Mouse (Mus musculus) layer of hippocampus, postnatal 36 days (tissue): ENCODE results near the gene Srpk2. TPM values are rescaled to one million over a fixed set of nuclear protein-coding genes. Genes with fewer than 3 reads are reported as not detected.
"Not testable (repeated sequence)": the region's sequence is repeated elsewhere in the genome, so short reads cannot be mapped to it uniquely, and the experiment has no call there.

ENCODE experiments used
- DNase-seq, 2 experiments: peaks; one replicate each; pipeline ENCODE4 v3.0.0; 2022
- total RNA-seq, 2 experiments: library from RNA; stranded (reverse); gene quantifications; 2 replicates each; pipeline ENCODE4 v1.2.3; 2021

Srpk2 gene
- total RNA-seq, 2 experiments from 2014 or later: 155 to 160 TPM

DNA sequence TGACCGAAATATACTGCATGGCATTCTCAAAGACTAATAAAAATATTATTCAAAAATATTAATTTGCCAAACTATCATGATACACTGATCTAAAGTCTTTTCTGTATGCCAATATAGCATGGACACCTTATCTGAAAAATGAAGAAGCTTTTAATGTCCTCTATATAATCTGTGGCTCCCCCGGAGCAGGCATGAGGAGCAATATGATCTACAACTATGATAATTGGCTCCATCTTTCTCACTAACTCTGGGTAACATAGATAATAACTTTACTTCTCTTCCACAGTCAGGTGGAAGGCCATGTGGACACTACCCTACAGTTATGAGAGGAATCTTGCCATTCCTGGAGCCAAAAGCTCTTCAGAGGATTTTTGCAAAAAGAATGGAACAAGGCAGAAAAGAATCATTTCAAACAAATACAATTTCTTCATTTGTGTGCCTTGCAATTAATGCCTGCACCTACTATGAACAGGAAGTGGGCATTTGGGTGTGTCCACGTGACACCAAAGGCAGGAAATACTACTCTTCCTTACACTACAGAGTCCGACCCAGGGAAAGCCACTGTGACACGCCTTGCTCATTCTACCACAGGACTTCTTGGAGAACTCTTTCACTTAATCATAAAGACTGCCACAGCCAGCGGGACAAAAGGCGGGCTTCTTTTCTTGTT, 80.2 kb downstream of the Srpk2 start:
- DNase-seq: no peak

DNA sequence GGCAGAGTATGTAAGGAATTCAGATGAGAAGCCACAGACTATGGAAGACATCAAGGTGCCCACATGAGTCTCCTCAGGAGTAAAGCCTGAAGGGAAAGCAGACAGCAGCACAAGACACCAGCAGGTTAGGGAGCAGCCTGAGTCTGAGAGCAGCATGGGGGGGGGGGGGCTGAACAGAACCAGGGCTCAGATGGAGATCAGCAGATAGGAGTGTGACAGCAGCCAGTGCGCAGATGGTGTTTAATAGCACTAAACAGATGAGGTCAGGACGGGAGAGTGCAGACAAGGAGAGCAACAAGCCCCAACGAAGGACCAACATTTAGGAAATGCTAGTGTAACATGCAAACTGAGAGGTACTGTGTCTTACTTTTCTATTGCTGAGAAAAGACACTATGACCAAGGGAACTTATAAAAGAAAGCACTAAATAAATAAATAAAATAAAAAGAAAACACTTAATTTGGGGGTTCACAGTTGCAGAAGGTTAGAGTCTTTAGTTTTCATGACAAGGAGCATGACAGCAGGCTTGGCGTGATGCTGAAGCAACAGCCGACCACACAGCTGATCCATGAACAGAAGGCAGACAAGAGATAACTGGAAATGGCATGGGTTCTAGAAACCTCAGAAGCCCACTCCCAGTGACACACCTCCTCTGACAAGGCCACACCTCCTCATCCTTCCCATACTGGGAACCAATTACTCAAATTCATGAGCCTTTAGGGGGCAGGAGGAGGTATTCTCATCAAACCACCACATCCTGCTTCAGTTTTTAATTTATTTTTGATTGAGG, 84.5 kb downstream of the Srpk2 start:
- no peak for DNase-seq

DNA sequence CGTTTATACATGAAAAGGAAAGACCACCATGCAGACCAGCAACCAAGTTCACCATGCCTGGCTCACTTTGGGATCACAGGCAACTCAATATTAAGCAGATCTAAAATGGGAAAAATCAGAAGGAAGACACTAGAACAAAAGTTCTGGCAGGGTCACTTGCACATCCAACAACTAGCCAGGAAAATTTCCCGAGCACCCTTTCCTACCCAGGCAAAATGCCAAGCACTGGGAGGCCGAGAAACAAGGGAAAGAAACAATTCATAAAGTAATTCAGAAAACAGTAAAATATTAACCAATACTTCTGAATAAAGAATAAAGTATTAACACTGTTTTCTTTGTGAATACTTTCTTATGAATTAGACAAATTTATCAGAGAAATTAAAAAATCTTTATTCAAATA, 85.2 kb downstream of the Srpk2 start:
- no peak for DNase-seq

DNA sequence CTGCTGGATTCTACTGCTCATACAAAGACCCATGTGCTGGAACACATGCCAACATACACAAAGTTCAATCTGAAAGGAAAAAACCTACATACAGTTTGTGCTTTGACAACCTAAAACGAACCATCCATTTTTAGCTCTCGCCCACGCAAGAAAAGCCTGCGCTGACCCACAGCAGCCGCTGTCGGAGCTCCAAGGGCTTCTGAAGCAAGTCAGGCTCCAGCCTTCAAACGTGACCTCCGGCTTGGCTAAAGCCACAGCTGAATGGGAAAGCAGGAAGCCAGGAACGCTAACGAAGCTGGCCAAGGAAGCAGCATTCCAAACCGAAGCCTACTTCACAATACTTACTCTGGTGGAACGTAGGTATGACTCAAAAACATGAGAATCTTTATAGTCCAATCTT, 85.9 kb downstream of the Srpk2 start:
- DNase-seq: no peak

DNA sequence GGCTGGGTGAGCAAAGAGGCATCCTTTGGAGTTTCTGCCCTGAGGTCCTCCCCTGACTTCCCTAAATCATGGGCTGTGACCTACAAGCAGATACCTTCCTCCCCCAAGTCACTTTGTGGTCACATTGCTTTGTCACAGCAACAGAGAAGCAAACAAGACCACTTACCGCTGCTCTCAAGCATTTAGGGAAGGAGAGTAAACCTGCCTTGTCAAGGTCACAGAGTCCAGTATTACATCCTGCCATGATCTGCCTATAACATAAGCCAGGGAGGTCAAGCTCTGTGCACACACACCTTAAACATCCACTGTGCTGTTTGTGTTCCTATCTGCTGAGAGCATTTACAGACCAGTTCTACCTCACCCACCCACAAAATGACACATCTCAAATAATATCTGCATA, 86.4 kb downstream of the Srpk2 start:
- DNase-seq: no peak

DNA sequence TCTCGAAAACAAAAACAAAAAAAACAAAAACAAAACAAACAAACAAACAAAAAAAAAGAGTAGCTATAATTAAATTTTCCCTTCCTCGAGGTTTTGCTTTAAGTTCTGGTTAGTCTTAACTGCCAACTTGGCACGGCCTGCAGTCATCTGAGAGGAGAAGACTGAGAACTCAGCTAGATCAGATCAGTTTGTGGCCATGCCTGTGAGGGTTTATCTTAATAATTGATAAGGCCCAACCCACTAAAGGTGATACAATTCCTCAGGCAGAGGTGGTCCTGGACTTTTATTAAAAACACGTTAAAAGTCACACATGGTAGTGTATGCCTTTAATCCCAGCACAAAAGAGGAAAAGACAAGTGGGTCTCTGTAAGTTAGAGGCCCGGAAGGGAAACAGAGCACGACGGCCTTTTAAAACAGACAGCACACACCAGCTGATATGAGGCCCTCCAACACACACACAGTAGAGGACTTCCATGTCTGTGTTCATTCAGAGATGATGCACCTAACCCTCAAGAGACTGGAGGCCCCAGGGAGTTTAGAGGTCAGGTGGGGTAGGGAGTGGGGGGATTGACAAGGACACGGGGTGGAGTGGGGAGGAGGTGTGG, 87.1 kb downstream of the Srpk2 start:
- DNase-seq: no peak

DNA sequence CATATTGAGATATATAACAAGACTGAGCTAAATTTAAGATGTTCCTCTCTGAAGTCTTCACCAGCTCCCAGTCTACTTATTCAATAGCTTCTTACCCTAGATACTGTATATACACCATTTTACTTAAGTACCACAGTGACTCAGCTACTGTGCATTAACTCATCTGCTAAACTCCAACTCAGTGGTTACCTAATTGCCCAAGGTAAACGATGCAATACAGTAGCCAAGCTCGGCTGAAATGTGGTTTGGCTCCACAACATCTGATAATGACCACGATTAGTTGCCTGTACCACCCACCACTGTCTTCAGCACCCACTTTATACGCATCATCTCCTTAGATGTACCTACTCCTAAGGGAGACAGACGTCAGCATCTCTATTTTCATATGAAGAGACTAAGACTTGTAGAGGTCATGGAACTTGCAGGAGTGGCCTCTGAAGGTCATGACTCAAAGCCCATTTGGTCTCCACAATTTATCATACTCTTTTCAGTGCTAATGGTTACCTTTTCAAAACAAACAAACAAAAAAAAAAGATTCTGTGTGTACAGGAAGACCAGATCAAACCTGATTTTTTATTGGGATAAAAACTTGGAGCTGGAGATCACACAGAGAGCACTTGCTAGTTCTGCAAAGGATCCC, 88.0 kb downstream of the Srpk2 start:
- DNase-seq: no peak

DNA sequence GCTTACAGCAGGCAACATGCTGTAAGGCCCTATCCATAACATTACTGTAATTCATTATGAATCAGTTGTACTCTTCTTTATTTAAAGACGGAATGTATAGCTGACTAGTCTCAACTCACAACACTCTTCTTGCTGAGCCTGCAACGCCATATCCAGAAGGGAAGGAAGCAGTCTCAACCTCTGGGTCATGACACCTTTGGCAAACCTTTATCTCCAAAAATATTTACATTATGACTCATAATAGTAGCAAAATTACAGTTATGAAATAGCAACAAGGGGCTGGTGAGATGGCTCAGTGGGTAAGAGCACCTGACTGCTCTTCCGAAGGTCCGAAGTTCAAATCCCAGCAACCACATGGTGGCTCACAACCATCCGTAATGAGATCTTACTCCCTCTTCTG, 94.1 kb downstream of the Srpk2 start:
- DNase-seq: not testable (repeated sequence)

DNA sequence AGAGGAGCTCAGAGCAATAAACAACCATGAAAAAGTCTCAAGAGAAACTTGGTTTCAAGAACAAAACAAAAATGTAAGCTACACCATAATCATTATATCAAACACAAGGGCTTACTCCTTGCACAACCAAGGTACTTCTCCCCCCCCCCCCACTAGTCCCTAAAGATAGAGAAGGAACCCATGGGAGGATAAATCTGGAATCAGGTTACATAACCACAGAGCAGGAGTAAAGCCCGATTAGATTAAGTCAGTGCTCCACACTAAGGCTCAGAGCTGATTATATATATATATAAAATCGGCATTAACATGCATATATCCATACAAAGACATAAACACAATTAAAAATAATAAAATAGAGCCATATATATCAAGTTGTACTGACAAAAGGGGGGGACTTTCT, 96.8 kb downstream of the Srpk2 start:
- DNase-seq: no peak

DNA sequence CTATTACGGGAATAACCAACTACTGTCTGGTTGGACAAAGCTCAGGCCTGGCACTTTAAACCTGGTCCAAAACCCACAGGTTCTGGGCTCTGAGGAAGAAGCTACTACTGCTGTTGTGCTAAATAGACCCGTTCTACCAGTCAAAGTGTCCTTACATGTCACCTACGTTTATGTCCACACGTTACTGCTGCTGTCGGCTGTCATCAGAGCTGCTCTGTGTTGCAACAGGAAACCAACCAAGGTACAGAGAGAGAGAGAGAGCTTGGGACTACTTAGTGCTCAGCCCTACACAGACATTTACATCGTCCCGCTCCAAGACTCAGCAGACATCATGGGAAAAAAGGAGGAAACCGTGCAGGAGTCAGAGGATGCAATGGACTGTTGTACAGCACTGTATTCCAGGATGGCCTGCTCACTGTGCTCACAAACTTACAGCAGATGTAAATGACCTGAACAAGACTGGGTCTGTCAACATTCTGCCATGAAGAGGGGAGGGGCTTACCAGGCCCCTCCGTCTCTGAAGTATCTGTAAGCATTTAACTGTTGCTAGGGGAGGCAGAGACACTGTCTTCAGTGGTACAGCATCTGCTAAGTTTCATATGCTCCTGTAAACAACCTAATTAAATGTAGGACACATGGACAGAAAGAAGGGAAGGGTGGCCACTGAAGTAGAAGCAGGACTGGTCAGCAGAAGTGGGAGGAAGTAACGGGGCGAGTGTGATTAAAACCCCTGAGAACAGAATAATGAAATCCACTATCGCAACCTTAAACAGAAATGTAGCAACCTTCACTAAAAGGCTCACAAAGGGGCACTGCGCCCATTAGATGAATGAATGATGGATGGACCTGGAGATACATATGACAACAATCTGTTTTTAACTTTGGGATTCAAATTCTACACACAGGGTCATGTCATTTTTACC, 97.6 kb downstream of the Srpk2 start:
- no peak for DNase-seq

DNA sequence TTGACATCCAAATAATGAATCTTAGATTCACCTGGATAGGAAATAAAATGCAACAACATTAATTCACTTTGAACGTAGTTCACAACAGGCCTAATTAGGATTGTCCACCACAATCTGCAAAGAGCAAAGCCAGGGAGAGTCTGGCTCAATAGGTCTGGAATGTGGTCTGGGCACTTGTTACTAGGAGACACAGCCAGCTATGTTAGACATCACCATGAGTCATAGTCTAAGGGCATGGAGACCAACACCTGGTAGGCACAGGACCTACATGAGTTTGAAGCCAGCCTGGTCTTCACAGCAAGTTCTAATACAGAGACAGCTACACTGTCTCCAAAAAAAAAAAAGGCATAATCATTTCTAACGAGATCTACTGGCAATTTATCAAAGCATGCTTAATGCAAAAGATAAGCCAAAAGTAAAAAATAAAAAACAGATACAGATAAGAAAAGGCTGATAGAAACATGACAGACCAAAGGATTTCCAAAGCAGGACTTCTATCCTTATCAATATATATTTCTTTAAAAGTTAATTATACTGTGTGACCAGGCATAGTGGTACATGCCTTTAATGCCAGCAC, 102.8 kb downstream of the Srpk2 start:
- DNase-seq: no peak

DNA sequence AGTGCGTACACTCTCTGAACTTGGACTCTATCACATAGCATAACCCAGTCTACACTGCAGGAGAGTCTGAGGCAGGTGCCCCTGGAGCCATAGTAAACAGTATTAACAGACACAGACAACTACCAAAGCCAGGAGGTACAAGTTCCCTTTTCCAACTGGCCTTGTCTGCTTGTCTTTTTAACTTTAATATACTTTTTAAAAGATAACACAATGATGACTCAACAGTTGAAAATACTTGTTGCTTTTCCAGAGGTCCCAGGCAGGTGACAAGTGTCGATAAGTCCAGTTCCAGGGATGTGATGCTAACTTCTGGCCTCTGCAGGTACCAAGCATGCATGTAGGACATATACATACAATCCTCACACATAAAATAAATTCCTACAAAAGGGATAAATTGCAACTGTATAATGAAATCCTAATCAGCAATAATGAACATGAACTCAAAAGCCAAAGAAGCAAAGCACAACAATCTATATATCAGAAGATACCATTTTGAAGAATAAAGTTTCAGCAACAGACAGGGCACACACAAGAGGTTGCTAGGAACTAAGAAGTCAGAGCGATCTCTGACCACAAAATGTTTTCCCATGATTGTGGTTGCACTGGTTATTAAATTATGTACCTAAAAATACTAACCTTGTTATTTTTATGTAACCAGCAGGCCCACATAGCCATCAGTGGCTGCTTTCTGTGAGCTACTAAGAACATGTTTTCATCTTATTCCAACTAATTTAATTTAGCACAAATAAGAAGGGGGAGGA, 105.1 kb downstream of the Srpk2 start:
- no peak for DNase-seq

DNA sequence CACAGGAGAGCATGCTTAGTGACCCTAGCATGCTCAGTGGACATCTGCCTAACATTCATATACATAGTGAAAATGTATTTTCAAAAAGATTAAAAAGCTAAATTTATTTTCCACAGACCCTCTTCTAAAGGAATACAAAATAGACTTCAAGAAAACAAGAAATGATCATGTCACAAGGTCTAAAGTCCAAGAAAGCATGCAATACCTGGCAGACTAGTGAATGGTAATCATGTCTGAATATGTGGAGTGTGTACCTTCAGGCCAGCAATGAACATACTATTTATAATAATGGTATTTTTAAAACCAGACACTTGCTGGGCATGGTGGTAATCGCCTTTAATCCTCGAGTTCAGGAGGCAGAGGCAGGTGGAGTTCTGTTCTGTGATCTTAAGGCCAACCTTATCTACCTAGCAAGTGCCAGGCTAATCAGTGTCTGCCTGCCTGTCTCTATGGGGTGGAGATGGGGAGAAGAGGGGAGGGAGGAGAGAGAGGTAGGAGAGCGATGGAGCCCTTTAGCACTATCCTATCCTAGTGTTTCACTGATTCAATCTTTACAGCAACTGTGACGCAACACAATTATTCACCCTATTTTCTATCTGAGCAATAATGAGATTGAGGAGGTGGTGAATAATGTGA, 106.0 kb downstream of the Srpk2 start:
- DNase-seq: no peak

DNA sequence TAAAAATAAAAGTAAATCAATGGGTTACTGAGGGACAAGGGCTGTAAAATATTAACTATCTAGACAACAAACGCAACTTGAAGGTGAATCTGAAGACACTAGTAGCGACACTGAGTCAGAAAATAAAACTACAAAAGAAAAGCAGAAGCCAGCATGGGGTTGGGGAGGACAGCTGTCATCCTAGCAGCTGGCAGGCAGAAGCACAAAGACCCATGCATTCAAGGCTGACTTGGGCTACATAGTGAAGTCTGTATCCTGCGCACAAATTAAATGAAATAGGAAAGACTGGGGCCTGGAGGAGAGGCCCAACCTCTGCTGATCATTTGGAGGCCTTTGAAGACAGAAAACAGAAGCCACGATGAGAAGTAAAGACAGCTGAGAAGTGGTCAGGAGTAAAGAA, 106.6 kb downstream of the Srpk2 start:
- DNase-seq: no peak

DNA sequence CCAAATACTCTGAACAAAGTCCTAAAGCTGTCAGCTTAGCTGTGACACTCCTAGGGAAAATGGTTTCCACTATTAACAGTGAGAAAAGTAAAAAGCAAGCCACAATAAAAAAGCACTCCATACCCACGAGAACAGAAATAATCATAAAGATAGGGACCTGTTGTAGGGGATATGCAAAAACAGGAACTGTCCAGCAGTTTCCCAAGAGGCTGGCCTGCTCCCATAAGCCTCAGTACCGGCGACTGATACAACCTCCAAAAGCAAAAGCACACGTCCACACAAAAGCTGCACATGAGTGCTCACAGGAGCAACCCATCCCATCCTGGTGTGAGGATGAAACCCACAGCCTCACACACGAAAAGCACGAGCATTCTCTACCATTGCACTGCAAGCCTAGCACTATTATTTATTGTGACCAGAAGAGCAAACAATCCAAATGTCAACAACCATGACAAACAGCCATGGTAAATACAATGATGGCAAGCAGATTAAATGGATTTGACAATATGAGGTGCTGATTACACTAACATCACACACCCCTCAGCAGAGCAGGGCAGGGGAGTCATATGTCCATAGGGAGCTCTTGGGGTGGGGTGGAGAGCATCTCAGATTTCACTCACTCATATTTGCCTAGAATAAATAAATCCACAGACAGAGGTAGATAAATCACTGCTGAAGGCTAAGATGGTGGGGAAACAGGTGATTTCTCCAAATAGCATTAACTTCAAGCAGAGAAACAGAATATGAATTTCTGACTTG, 107.9 kb downstream of the Srpk2 start:
- no peak for DNase-seq

DNA sequence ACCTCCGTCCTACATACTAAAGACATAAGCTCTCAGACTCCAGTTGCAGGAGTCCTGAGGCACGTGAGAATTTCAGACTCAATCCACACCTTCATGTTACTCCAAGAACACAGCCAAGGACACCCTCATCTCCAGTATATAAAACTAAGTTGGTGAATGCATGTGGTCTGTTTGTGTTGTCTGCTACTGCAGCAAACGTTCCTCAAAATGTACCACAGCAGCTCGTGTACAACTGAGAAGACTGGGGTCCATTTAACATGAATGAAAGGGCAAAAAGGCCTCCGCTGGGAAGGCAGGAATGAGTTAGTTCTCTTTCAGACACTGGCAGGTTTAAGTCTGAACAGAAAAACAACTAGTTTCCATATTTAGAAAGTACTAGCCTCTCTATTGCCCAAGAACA, 110.5 kb downstream of the Srpk2 start:
- DNase-seq: no peak

DNA sequence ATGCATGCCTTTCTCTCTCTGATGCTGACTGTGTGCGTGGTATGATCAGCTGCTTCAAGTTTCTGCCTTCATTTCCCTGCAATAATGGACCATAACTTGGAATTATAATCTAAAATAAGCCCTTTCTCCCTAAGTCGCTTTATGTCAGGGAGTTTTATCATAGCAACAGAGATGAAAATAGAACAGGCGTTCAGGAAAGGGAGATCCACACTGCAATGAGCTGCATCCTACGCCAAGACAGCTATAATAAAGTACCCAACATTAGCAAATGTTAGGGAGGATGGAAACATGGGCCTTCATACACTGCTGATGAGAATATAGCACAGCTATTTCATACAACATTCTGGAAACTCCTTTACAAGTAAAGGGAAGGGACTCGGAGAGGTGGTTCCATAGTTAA, 116.2 kb downstream of the Srpk2 start:
- DNase-seq: no peak

DNA sequence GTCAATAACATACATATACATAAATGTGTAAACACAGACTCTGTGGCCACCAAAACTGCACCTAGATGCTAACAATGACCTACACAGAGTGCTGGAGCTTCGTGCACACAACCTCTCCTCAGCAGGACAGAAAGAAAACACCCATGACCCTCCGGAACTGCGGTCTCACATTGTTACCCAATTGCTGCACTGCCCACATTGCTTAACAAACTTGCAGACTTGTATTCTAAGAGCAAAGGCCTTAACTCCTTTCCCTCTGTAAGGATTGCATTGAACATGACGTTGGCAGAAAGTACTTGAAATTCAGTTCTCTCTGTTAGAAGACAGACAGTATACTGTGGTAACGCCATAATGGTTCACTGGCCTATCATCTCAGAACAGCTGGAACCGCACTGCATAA, 118.0 kb downstream of the Srpk2 start:
- DNase-seq: no peak

DNA sequence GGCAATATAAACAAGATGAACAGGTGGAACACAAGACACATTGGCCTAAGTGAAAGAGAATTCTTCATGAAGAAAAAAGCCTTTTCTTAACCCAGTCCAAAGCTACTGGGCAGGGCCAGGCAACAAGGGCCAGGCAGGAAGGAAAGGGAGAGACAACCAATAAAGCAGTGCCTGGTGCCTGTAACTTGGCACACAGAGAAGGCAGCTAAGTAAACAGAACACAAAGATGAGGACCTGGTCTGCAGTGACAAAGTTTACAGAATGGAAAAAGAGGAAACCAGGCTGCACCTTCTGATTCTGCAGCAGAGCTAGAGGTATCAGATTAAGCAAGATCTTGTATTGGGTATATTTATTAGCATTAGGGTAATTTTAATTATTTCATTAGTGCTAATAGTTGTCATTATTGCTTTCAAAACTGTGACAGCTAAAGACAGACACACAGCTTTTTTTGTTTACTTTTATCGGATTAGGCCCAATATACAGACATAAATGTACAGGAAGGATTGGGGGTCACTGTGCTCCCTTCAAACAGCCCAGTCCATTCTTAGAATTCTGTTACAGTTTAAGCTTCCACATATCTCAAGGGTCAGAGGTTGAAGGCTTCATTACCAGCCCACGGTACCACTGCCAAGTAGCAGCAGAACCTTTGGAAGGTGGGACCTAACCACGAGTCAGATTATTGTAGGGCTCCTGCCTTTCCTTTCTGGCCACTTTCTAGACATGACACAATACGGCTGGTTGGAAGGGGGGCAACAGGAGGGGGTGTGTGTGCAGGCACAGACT, 121.9 kb downstream of the Srpk2 start:
- DNase-seq: no peak
